Mouse (Mus musculus) cerebellum, adult 2 months (tissue): ENCODE measurements around the gene Cask.

ENCODE experiments used
- CTCF ChIP-seq: fragments of 200-500 bp; IDR thresholded peaks from 2 replicates; pipeline ENCODE4 v1.5.1; 2011; ENCODE audit warnings: low read depth, mild to moderate bottlenecking, control low read depth, low read length, moderate library complexity, borderline replicate concordance; ENCODE audit not compliant: insufficient read depth
- POLR2A ChIP-seq: fragments of 200-500 bp; IDR thresholded peaks from 2 replicates; pipeline ENCODE4 v1.6.1; 2011; ENCODE audit warnings: low read length, control low read depth, borderline replicate concordance; ENCODE audit not compliant: insufficient read depth

DNA sequence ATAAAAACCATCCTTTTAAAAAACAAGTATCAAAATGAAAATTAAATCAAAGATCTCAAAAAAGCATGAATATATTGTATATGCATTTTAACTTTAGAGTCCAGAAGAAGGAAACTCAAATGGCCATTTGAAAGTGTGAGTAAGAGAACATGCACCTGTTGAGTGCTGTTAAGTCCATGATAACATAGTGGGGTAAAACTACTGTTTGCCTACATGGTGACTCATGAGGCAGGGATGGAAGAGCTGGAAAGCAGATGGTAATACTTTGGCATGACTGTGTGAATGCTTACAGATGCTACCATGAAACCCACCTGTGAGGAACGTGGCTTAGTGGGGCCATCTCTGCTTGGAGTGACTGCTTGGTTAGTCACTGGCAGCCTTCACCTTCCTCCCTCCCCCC is 132.9 kb downstream of the Cask start:
- TF ChIP-seq POLR2A (no peak), CTCF (no peak)
